Mouse (Mus musculus) brain, adult 2 months (tissue): Measurements from ENCODE around the gene Vps13d.

ENCODE experiments used
- DNase-seq: peaks from one replicate; pipeline ENCODE4 v3.0.0; 2011; ENCODE audit warnings: low read depth, low spot score

The Vps13d gene

DNA sequence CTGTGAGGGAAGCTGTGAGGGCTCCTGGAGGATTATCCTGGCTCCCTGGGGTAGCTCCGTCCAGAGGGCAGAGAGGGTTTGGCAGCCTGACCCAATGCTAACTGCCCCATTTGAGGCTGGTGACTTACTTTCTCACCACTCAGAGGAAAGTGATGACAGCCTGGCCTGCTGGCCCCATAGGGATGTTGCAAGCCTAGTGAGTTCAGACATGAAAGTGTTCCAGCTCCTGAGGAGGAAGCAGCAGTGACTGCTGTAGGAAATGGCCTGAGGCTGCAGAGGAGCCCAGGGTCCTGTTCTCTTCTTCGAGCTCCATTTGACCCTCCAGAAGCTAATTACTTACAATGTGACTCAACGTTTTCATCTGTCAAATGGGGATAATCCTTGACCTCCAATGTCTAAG lies 157.8 kb downstream of the Vps13d start:
- no peak for DNase-seq

DNA sequence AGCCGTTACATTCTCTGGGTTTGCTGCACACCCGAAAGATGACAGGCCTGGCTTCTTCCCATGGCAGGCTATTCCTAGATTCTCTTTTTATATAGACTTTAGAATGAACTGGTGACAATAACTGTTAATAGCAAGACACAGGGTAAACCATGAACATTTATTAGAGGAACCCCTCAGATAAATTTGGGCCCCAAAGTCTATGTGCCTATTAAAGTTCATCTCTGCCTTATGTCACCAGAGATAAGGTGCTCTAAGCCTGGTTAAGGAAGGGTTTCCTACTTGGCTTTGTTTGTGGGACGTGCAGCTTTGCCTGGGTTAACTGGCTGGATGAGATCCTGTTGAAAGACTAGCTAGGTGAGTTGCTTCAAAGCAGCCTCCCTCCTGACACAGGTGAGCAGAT lies 159.4 kb downstream of the Vps13d start:
- DNase-seq, result no peak

- no peak for DNase-seq
Measured at GRCm38 (mm10) chr4:145034506-145035243, 160.1 kb downstream of the Vps13d start.

DNA sequence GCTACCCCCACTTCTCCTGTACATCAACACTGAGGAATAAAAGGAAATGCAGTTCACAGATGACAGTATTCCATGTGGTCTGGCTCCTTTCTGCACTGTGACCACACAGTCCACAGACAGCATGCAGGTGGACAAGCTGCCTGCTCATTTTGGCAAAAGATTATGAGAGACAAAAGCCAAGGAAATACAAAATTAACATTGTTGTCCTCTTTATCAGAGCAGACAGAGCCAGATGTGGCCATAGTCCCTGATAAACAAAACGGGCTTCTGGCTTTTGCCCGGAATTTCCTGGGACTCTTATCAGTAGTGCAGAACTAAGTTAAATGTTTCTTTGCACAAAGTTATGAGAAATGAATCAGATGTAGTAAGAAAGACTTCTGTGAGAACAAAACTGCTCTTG lies 161.4 kb downstream of the Vps13d start:
- DNase-seq, result no peak

DNA sequence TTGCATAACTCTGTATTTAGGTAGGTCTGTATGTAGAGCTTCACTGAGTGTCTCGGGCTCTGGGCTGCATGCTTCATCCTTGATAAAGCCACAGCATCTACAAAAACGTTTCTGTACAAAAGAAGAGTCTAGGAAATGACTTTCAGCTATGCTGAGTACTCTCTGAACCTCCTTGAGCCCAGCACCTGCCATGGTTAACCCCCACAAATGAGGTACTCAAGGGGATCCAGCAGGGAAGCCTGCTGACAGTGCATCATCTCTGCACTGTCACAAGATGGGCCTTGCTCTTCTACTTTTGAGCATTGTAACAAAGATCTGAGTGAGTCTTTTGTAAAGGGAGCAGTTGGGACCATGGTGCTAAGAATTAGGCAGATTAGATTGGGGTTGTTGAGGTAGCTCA lies 162.2 kb downstream of the Vps13d start:
- DNase-seq, result no peak

DNA sequence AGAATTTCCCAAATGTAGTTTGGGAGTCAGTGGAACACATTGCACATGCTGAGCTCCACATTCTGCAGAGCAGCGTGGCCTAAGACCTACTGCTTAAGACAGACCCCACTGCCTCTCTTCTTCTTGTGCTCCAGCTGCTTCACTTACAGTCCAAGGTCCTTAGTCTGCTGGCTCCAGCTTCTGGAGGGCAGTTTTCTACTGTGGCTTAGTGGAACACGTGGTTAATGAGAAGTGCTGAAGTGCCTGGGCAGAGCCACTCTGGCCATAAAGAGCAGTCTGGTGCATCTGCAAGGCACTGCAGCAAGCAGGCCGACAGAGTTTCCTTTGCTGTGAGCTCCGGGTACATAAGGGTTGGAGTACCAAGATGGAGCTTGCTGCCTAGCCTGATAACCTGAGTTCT lies 163.3 kb downstream of the Vps13d start:
- no peak for DNase-seq

DNA sequence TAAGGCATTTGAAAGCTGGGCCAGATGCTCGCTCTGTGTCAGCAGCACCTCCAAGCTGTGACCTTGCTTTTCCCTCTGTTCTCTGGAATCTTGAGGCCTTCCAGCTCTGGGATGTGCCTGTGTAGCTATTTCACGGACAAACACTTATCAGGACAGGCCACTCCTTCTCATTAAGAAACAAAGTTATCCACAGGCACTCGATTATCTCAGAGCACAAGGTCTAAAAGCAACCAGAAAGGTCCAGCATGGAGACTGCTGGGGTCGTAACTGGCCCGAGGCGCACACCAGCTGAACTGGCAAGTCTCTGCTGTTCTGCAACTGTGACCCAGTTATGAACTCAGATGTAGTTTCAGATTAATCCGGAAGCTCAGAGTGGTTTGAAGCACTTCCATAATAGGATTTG lies 168.4 kb downstream of the Vps13d start:
- DNase-seq, result peak; percentile 39

DNA sequence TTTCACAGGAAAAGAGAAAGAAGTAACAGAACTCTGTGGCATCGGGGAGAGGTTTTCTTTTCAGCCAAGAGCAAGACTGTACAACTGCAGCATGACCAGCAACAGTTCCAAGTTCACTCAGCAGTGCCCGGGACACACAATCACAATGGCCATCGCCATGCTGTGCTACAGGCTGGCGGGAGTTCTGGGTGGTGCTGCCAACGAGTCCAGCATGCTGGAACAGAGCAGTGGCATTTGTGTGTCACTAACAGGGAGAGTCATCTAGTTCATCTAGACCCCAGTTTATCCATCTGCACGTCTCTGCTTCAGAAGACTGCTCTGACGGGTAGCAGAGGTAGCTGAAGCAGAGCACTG lies 169.4 kb downstream of the Vps13d start:
- DNase-seq, result peak; percentile 85

DNA sequence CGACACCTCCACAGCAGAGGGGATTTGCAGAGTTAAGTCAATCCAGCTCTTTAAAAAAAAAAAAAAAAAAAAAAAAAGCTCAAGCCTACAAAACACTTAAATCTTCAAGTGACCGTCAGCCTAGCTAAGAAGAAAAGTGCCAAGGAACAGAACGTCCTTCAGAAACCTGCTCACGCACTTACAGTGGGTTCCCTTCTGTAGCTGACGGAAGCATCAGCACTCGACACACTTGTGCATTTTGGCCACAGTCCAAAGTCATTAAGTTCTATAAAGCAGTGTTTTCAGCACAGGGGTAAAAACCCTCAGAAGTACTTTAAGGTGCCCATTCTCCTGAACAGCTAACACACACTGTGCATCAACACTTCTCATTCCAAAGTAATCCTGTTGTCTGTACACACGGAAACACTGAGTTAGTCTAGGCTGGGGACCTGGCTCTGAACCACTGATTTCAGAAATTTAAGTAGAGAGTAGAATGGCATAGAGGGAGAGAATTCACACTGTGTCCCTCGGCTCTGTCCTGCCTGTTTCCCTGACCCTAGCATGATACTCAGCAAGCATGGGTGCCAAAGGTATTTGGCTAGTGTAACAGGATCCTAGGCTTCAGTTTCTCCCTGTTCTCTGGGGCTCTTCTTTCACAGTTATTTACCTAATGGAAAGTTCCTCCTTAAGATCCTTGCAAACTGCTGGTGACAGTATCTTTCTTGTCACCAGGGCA lies 170.0 kb downstream of the Vps13d start:
- DNase-seq, result peak; percentile 70

DNA sequence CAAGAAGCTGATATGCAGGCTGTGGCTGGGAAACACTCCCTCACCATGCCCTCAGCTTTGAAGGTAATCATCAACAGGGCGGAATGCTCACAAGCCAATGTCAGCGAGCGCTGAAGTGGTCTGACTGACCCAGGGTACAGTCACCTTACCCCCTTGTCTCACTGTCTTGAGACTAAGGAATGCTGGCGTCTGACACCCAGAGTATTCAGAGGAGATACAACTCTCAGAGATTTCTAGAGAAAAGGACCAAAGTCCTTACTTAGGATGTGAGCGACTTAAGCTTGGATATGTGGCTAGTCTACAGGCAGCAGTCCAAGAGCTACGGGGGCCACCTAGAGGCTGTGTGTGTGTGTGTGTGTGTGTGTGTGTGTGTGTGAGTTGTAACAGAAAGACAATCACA lies 170.9 kb downstream of the Vps13d start:
- no peak for DNase-seq

DNA sequence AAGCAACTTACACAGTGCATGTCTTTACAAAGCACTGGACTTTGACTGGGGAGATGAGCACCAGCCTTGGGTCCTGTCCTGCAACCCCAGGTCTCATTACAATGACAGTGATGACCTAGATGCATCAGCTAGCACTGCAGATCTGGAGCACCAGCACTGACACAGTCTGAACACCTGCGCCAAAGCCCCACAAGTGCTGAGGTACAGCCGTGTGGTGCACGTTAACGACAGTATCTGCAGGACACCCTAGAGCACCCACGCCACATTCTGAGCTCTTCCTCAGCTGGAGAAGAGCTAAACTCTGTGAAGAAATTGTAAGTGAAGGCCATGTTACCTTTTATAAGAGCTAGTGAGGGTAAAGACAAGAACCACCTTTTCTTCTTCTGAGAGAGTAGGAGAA lies 172.0 kb downstream of the Vps13d start:
- no peak for DNase-seq

- DNase-seq, result no peak
Measured at GRCm38 (mm10) chr4:145022211-145022610, 172.6 kb downstream of the Vps13d start.

DNA sequence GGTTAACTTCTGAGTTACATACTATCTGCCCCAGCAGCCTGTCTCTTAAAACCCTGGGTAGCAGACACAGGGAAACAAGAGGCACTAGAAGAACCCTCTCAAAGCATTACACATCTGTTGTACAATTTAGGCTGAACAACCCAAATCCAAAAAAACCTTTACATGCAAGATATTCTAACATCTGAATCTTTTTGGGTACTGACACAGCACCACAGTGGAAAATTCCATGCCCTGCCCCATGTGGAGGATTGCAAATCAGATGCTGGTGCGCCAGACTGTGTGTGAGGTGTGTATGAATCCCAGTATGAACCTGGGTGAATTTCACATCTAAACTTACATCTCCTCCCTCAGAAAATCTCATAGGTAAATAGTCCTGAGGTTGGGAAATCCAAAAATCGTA lies 174.4 kb downstream of the Vps13d start:
- peak; percentile 75 for DNase-seq

GRCm38 (mm10) chr4:145019121-145019714 lies 175.6 kb downstream of the Vps13d start:
- no peak for DNase-seq

DNA sequence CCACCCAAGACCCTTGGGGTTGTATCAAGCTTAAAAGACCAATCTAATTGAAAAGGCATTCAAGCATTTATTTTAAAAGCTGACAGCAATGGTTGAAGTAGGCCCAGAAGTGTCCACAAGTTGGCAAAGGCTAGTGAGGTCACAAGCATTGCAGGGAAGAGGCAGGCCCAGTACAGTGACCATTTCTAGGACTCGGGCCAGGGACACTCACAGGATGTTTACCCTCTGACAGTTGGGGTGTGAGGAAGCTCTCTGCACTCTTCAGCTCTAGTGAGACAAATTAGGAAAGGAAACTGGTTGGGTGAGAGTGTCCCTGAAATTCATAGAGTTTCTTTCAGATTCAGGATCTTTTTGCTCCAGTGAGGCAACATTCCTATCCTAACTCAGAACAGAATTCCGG lies 177.1 kb downstream of the Vps13d start:
- peak; percentile 61 for DNase-seq

DNA sequence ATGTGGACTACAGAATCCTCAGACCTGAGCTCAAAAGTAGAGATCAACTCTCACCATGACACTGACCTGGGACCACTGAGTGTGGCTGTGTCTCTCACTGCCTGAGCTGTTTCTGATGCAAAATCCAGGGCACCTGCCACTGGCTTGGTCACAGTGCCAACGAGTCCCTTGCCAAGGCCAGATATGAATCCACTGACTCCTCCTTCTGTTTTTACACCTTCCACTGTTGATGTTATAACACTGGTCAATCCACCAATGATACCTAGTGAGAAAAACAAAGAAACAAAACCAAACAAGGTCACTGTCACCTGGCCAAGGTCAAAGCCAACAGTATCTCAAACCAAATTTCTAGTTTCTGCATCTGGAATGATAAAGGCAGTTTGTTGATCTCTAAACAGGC lies 178.1 kb downstream of the Vps13d start:
- no peak for DNase-seq

GRCm38 (mm10) chr4:145014632-145014960 lies 180.2 kb downstream of the Vps13d start:
- no peak for DNase-seq

DNA sequence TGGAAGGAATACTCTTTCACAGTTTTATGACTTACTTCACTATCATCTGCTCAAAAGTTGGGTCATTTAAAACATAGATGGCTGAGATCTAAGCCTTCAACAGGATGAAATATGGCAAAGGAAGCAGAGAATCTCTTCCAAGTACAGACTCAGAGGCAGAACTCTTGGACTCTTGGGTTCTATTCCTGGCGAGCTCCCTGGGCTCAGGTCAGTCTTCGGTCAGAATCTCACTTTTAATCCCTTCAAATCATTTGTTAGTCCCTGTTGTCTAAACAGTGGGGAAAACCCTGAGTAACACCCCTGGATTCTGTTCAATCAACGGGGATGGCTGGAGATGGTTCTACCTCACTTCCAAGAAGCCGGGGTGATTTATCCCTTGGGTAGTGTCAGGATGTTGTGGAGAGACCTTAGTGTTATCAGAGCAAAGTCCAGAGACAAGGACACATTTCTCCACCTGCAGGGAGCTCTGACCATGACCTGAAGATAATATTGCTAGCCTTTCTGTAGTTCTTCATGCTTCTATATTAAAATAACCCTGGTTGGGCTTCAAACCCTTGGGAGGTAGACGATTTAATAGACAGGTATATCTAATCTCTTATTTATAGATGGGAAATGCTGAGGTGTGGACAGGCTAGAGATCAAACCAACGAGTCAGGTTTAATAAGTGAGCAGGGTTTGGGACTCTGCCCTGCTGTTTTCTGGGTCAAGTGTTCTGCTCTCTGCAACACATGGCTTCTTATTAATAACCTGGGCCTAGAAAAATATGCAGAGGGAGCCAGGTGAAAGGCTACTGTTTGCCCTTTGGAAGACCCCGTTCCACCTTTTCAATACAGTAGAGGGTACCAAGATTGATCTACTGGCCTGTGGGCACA lies 180.8 kb downstream of the Vps13d start:
- DNase-seq, result no peak

DNA sequence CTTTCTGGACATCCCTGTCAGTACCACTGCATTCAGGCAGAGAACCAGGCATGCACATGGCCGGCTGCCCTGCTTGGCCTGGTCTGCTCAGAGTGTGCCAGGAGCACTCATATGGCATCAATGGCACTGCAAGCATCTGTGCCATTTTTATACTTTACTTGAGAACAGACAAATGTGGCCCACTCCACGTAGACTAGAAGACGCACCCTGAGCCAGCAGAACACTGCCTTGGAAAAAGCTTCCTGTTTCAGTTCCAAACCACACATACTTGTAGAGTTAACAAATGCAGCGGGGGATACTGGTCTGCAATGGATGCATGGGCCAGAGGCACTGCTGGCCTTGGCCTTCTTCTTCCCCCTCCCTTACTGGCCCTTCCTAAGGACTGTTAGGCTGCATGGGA lies 181.6 kb downstream of the Vps13d start:
- peak; percentile 49 for DNase-seq

DNA sequence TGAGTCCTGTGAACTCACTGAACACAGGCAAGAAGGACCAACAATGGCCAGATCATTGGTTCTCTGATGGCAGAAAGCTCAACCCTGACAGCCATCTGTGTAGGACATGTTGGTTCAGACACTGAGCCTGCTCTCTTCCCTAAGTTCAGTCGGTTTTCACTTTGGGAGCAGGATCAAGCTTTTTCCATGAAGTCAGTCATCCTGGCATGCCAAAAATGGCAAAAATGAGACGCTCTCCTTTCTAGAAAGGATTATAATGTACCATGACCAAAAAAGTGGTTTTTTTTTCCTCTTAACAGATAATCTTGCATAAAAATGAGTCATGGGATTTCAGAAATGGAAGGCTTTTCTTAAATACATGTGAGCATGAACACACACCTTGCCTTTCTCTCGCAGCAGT lies 183.6 kb downstream of the Vps13d start:
- no peak for DNase-seq

GRCm38 (mm10) chr4:145009934-145010333 lies 184.9 kb downstream of the Vps13d start:
- no peak for DNase-seq

DNA sequence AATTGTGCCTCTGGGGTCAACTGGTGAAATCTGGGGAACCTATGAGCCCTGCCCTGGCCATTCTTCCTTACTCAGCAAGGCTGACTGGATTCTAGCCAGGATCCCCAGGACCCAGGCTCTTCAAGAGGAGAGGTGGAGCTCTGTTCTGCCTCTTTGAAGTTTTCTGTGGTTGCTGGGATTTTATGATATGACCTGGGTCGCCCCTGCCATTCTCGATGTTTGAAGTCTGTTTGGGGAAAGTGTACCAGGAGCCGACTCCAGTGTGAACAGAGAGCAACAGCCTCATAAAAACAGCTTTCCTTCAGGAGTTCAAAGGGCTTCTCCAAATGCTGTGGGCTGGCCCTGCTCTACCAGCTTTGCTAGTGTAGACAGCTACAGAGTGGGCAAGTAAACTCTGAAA lies 185.4 kb downstream of the Vps13d start:
- no peak for DNase-seq
